Mouse (Mus musculus): ENCODE data around the gene Lyrm1. TPM values are rescaled to one million over a fixed set of nuclear protein-coding genes. Genes with fewer than 3 reads are reported as not detected.

Gene Lyrm1
- total and polyA plus RNA-seq, 3 experiments = 4.6 to 10.9 (median 7.9) TPM

- Histone ChIP-seq H3K9me3 (replicated peaks; ENCODE audit: low read length) (no peaks in the 10 kb centered on the region), H3K4me1 (ENCODE audit: control insufficient read depth in 1 of 2, insufficient read depth in 2 of 2) (0 out of 4 replicates have a peak, but pooled peaks cover 0 to under 1% of the 10 kb centered on the region in 2 experiments), H3K36me3 (replicated peaks in 1 of 2; ENCODE audit: control insufficient read depth in 1 of 2, insufficient read depth in 1 of 2, low read length in 1 of 2) (no peaks in the 10 kb centered on the region), H3K79me2 (replicated peaks; ENCODE audit: control insufficient read depth, extremely low read depth, insufficient read depth, poor library complexity, severe bottlenecking) (no peaks in the 10 kb centered on the region), H3K27ac (ENCODE audit: insufficient read depth, low read depth) (no peak overlapping the region), H3K9ac (ENCODE audit: insufficient read depth, low read depth) (no peak overlapping the region), H3K4me3 (replicated peaks in 1 of 3; ENCODE audit: low read depth in 2 of 3, low read length in 2 of 3, poor library complexity in 1 of 3) (no peak overlapping the region), H3K27me3 (replicated peaks) (no peaks in the 10 kb centered on the region), H3K4me2 (ENCODE audit: insufficient read depth, low read depth, poor library complexity, severe bottlenecking) (no peak overlapping the region)
- dilution Hi-C loops (cut with MboI; ENCODE audit: extremely low pct_ligation_motif_present, extremely low pct_unique_long_range_greater_than_20kb, low sequenced_read_pairs) = no loop called here
- TF ChIP-seq RCOR1 (conservative IDR thresholded peaks at IDR 0.05; ENCODE audit: low read depth, low read length) = no peak
- no peak for TF ChIP-seq MXI1 (IDR thresholded peaks at IDR 0.05; ENCODE audit: low read depth, low read length)
- TF ChIP-seq NRF1 (IDR thresholded peaks at IDR 0.05; ENCODE audit: low read depth, low read length) = no peak
- no peak for TF ChIP-seq UBTF (IDR thresholded peaks at IDR 0.05; ENCODE audit: low read depth, low read length)
- no peak for TF ChIP-seq ZKSCAN1 (IDR thresholded peaks at IDR 0.05; ENCODE audit: borderline replicate concordance, low read depth, low read length)
- no peak for TF ChIP-seq MYC (IDR thresholded peaks at IDR 0.05; ENCODE audit: low read depth, low read length)
- no peak for TF ChIP-seq RAD21 (IDR thresholded peaks at IDR 0.05; ENCODE audit: low read depth, low read length)
- no peak for TF ChIP-seq MAZ (IDR thresholded peaks at IDR 0.05; ENCODE audit: low read depth, low read length)
- TF ChIP-seq USF2 (conservative IDR thresholded peaks at IDR 0.05; ENCODE audit: low read depth, low read length) = no peak
- no peak for TF ChIP-seq POLR2A (IDR thresholded peaks at IDR 0.05; ENCODE audit: low read depth, low read length)
- no peak for TF ChIP-seq SIN3A (IDR thresholded peaks at IDR 0.05; ENCODE audit: low read length)
- no peak for TF ChIP-seq JUND (conservative IDR thresholded peaks at IDR 0.05; ENCODE audit: low read depth, low read length)
- TF ChIP-seq KAT2A (IDR thresholded peaks at IDR 0.05; ENCODE audit: insufficient replicate concordance, low read length) = no peak
- no peak for TF ChIP-seq GABPA (IDR thresholded peaks at IDR 0.05; ENCODE audit: insufficient replicate concordance, low read depth, low read length)
- no peak for TF ChIP-seq POLR2AphosphoS2 (IDR thresholded peaks at IDR 0.05; ENCODE audit: low read depth, low read length)
- TF ChIP-seq NELFE (IDR thresholded peaks at IDR 0.05; ENCODE audit: low read depth, low read length) = no peak
- no peak for TF ChIP-seq CHD1 (IDR thresholded peaks at IDR 0.05; ENCODE audit: low read depth, low read length)
- TF ChIP-seq EP300 (IDR thresholded peaks at IDR 0.05; ENCODE audit: low read length) = no peak
- no peak for TF ChIP-seq HCFC1 (IDR thresholded peaks at IDR 0.05; ENCODE audit: low read depth, low read length)
- TF ChIP-seq MEF2A (IDR thresholded peaks at IDR 0.05; ENCODE audit: borderline replicate concordance, low read depth, low read length) = no peak
- no peak for DNase-seq (ENCODE audit: extremely low read depth)
- in situ Hi-C loops (cut with MboI; ENCODE audit: low pct_ligation_motif_present, low pct_unique_long_range_greater_than_20kb, low sequenced_read_pairs) = no loop called here
Observed at GRCm38 (mm10) chr7:119906523-119907215, 11.0 kb downstream of the Lyrm1 start.

DNA sequence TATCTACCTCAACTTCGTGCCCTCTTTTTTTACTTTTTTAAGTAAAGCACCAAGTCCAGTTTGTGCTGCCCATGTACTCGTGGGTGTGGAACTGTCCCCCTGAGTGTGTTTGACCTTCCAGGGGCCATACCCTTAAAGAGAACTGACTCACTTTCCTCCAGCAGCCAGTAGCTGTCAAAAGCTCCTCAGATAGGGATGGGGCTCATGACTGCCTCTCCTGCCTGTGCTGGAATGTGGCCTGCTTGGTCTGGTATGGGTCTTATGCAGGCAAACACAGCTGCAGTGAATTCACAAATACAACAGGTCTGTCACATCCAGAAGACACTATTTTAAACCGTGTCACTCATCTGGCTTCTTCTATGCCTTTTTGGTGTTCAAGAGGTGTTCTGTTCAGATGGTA lies 16.1 kb downstream of the Lyrm1 start:
- in situ Hi-C loops (cut with MboI; ENCODE audit: low pct_ligation_motif_present, low pct_unique_long_range_greater_than_20kb, low sequenced_read_pairs) = no loop called here
- TF ChIP-seq SIN3A (IDR thresholded peaks at IDR 0.05; ENCODE audit: low read length) (no peak), MYC (IDR thresholded peaks at IDR 0.05; ENCODE audit: low read depth, low read length) (no peak)
- dilution Hi-C loops (cut with MboI; ENCODE audit: extremely low pct_ligation_motif_present, extremely low pct_unique_long_range_greater_than_20kb, low sequenced_read_pairs) = no loop called here
- Histone ChIP-seq H3K36me3 (replicated peaks in 1 of 2; ENCODE audit: control insufficient read depth in 1 of 2, insufficient read depth in 1 of 2, low read length in 1 of 2) (no peaks in the 10 kb centered on the region), H3K4me2 (ENCODE audit: insufficient read depth, low read depth, poor library complexity, severe bottlenecking) (no peak overlapping the region), H3K79me2 (replicated peaks; ENCODE audit: control insufficient read depth, extremely low read depth, insufficient read depth, poor library complexity, severe bottlenecking) (no peaks in the 10 kb centered on the region), H3K27ac (ENCODE audit: insufficient read depth, low read depth) (no peak overlapping the region), H3K4me1 (ENCODE audit: control insufficient read depth in 1 of 2, insufficient read depth in 2 of 2) (peaks cover 5 to 6% of the 10 kb centered on the region in 2 experiments), H3K27me3 (replicated peaks) (no peaks in the 10 kb centered on the region), H3K9me3 (replicated peaks; ENCODE audit: low read length) (no peaks in the 10 kb centered on the region), H3K4me3 (replicated peaks in 1 of 3; ENCODE audit: low read depth in 2 of 3, low read length in 2 of 3, poor library complexity in 1 of 3) (no peak overlapping the region), H3K9ac (ENCODE audit: insufficient read depth, low read depth) (no peak overlapping the region)
- DNase-seq (ENCODE audit: extremely low read depth) = no peak

Data from CH12.LX (cell line).